Mouse (Mus musculus) E14TG2a.4 (cell line): ENCODE results near the gene Scin.

Experiments
- CTCF ChIP-seq: conservative IDR thresholded peaks from 2 replicates; pipeline ENCODE4 v1.5.1; 2014; ENCODE audit warnings: low read length
- NANOG ChIP-seq: IDR thresholded peaks from 2 replicates; pipeline ENCODE4 v1.6.1; 2014; ENCODE audit warnings: borderline replicate concordance, low read length, mixed read lengths
- POU5F1 ChIP-seq: IDR thresholded peaks from 2 replicates; pipeline ENCODE4 v1.6.1; 2014; ENCODE audit warnings: low read length, borderline replicate concordance

DNA sequence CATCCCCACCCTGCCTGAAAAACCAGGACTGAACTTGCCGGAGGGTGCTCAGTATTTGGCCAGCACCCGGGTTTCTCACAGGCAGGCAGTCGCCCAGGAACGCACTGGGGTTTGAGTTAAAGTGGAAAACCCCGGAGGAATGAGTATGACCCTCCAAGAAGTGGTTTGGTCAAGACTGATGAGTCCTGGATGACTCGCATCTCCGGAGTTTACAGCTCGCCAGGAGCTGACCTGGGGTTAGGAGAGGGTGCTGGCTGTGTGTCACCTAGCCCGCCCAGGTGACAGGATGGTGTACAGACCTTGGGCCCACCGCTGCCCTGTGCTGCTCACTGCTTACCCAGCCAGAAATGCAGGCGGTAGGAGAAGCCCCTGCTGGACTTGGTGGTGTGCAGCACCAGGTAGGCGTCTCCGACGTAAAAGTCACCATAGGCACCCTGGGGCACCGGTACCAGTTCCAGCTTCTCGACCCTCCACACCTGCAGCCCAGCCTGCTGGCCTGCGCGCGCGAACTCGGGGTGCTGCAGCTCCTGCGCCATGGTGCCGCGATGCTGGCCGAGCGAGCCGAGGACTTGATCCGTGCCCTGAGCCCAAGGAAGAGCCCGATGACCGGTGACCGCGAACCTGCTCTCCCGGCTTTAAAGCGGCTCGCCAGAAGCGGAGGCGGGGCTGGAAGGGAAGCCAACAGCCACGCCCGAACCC lies at the start of gene Scin:
- TF ChIP-seq CTCF, result no peak
- no peak for TF ChIP-seq POU5F1
- TF ChIP-seq NANOG, result no peak
